Mouse (Mus musculus): Measurements from ENCODE around the gene Gpr35. TPM values are rescaled to one million over a fixed set of nuclear protein-coding genes. Genes with fewer than 3 reads are reported as not detected.

Gene Gpr35
- polyA plus RNA-seq, 1 experiment = 0.21 TPM

DNA sequence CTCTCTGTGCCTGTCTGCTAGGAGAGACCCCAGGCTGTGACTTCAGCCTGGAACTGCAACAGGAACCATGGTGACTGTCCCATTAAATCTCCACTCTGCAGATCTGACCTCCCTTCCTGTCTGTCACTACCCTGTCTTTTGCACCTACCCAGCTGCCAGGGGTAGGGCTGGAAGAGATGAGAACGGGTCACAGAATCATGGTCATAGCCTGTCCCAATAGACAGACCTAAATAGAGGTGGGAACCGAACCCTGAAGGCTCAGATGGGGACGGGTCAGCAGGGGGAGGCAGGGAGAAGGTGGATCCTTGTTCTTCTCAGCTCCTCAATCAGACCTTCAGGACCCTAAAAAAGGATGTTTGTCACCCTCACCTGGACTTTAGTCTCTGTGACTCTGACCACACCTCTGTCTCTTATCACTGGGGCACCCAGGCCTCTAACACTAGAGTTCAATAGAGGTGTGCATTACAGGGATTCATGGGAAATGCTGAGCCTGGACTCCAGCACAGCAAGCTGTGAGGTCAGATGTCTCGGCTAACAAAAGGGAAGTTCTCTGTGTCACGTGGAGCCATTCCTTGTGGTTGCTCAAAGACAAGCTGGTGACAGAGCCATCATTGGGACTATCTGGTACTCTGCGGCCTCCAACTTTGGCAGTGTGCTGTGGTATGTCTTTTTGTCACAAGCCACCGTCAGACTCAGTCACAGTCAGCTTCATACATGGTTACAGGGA lies 30.0 kb upstream of the Gpr35 start:
- Histone ChIP-seq H3K27ac (ENCODE audit: insufficient read depth, low read length) (no peak overlapping the region), H3K4me1 (ENCODE audit: control insufficient read depth, insufficient read depth, low read length) (no peaks in the 10 kb centered on the region), H3K4me3 (ENCODE audit: insufficient read depth, low read length) (no peak overlapping the region)
- TF ChIP-seq POLR2A (IDR thresholded peaks at IDR 0.05; ENCODE audit: extremely low read depth, insufficient read depth, low read length) (no peak), CTCF (IDR thresholded peaks at IDR 0.05; ENCODE audit: extremely low read depth, insufficient read depth, low read length) (no peak)

DNA sequence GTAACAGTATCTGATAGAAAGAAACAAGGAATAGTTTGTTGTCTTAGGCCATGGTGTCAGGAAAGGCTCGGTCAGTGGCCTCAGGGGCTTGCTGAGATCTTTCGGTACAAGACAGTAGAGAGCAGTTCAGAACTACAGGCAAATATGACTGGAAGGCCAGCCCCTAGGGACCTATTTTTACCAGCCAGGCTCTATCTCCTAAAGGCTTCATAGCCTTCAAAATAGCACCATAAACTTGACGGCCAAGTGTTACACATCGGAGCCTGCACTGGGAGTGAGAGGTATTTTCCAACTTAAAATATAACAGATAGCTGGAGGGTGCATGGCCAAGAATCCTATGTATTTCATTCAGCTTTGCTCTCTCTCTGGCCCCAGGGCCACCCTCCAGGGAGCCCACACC lies 29.2 kb upstream of the Gpr35 start:
- Histone ChIP-seq H3K4me1 (ENCODE audit: control insufficient read depth, insufficient read depth, low read length) (no peaks in the 10 kb centered on the region), H3K27ac (ENCODE audit: insufficient read depth, low read length) (no peak overlapping the region), H3K4me3 (ENCODE audit: insufficient read depth, low read length) (no peak overlapping the region)
- no peak for TF ChIP-seq CTCF (IDR thresholded peaks at IDR 0.05; ENCODE audit: extremely low read depth, insufficient read depth, low read length)
- TF ChIP-seq POLR2A (IDR thresholded peaks at IDR 0.05; ENCODE audit: extremely low read depth, insufficient read depth, low read length) = no peak

DNA sequence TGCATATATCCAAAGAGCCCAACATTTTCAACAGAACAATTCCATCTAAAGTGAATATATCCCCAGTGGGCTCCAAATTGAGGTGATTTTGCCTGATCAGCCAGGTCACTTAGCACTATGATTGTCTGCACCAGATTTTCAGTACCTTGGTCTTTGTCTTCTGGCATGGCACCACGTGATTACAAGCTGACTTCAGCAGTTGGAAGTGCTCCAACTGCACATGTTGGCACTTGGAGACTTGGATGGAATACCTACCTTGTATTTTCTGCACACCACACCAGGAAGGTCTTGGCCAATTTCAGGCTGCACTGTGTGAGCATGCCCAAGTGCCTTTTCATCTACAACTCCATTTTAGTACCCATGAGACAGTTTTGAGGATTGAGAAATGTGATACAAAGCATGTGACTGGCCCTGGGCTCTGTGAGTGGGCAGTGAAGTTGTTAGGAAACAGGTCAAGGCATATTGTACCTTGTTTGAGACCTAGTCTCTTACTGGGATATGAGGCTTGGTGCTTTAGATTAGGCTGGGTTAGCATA lies 20.4 kb upstream of the Gpr35 start:
- TF ChIP-seq POLR2A (IDR thresholded peaks at IDR 0.05; ENCODE audit: extremely low read depth, insufficient read depth, low read length) = no peak
- no peak for TF ChIP-seq CTCF (IDR thresholded peaks at IDR 0.05; ENCODE audit: extremely low read depth, insufficient read depth, low read length)

DNA sequence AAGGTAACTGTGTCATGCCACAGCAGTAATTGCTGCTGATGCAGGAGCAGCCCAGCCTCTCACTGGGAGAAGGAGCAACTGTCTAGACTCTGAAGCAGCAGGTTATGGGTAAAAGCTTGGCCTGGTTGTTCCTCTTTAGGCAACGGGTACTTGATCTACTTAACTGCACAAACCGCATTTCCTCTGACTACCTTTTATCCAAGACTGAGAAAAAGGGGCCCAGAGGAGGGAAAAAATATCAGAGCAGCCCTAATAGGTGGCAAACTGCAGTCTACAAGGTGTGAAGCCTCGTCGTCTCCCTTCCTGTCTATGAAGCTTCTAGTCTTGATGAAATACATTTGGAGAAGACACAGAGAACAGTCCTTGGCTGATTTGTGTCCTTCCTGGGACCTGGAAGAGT lies 17.1 kb upstream of the Gpr35 start:
- Histone ChIP-seq H3K4me1 (ENCODE audit: control insufficient read depth, insufficient read depth, low read length) (peaks cover 2% of the 10 kb centered on the region; the same call in 1 of the 2 replicates), H3K4me3 (ENCODE audit: insufficient read depth, low read length) (peak overlapping the region; percentile 49), H3K27ac (ENCODE audit: insufficient read depth, low read length) (peak overlapping the region; percentile 38)
- TF ChIP-seq CTCF (IDR thresholded peaks at IDR 0.05; ENCODE audit: extremely low read depth, insufficient read depth, low read length) (no peak), POLR2A (IDR thresholded peaks at IDR 0.05; ENCODE audit: extremely low read depth, insufficient read depth, low read length) (no peak)

More for the DNA sequence above, 20.4 kb upstream of the Gpr35 start:
- no peak overlapping the region for H3K27ac ChIP-seq (ENCODE audit: insufficient read depth, low read length)
- no peak overlapping the region for H3K4me3 ChIP-seq (ENCODE audit: insufficient read depth, low read length)
- H3K4me1 ChIP-seq (ENCODE audit: control insufficient read depth, insufficient read depth, low read length) = no peaks in the 10 kb centered on the region

DNA sequence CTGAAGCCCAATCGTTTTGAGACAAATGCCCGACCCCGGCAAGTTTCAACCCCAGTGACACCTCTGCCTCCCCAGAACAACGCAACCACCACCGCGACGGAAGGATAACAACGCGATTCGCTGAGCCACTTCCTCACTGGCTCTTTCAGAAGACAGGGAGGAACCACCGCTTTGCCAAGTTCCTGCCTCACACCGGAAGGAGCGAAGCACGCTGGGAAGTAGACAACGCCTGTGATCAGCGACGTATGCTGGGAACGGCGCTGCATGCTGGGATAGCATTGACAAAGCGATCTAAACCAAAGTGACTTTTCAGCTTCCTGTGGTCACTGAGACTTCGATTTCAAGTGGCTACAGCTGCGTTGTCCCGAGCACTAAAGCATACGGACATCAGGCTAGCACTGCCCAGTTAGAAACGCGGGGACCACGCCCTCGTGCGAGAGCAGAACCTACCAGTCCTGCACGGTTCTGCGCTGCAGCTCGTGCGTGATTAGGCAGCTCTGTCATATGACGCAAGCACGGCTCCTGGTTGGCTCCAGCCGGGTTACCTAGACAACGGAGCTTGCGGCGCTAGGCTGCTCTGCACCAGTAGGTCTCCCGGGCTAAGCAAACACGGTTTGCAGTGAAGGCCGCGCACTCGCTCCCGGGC lies 16.4 kb upstream of the Gpr35 start, which contains the start of gene Capn10:
Capn10 (plus strand) TSS at position 195 of the 646 bp plus-strand sequence.
- H3K27ac ChIP-seq (ENCODE audit: insufficient read depth, low read length) = peak within 1 kb of the TSS; percentile 75
- peaks cover 2% of the 10 kb centered on the region; the same call in 1 of the 2 replicates for H3K4me1 ChIP-seq (ENCODE audit: control insufficient read depth, insufficient read depth, low read length)
- TF ChIP-seq POLR2A (IDR thresholded peaks at IDR 0.05; ENCODE audit: extremely low read depth, insufficient read depth, low read length) = peak; percentile 90
- no peak for TF ChIP-seq CTCF (IDR thresholded peaks at IDR 0.05; ENCODE audit: extremely low read depth, insufficient read depth, low read length)
- H3K4me3 ChIP-seq (ENCODE audit: insufficient read depth, low read length) = peak within 1 kb of the TSS; percentile 49

DNA sequence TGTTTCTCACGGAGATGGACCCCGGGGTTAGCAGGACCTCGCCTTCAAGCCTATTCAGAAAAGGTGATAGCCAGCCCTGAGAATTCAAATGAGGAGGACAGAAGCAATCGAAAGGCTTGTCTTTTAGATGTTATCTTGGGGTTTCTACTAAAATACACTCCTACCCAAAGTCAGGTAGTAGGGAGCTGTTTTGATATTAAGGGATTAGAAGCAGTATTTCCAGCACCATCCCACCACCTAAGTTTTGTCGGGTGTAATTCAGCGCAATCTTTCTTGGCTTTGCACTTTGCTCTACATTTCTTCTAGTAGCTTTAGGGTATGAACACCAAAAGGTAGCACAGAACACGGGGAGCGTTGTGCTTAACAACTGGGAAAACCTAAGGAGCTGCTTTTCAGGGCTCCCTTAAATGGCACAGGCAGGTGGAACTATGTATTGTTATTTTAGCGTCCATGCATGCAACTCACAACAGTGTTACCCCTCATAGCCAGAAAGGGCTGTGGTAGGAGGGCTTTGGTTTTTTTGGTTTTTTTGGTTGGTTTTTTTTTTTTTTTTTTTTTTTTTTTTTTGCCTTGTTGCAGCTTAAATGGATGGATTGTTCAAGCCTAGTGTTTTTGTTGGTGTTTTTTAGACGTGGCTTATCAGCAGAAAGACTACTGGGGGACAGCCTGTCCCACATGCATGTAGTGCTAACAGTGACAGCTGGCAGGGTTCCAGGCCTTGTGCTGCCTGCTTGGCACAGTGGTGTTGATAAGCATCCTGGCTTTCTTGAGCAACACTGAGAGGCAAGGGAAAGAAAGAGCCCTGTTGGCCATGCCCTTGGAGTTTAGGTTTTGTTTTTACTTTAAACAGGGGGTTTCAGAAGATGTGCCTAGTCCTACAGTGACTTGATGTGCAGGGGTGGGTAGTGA lies 15.4 kb upstream of the Gpr35 start:
- TF ChIP-seq POLR2A (IDR thresholded peaks at IDR 0.05; ENCODE audit: extremely low read depth, insufficient read depth, low read length) = no peak
- peaks cover 2% of the 10 kb centered on the region; the same call in 1 of the 2 replicates for H3K4me1 ChIP-seq (ENCODE audit: control insufficient read depth, insufficient read depth, low read length)
- H3K27ac ChIP-seq (ENCODE audit: insufficient read depth, low read length) = 0 out of 2 replicates have a peak overlapping the region, but pooled peaks have one; percentile 9
- H3K4me3 ChIP-seq (ENCODE audit: insufficient read depth, low read length) = peak overlapping the region; percentile 49

DNA sequence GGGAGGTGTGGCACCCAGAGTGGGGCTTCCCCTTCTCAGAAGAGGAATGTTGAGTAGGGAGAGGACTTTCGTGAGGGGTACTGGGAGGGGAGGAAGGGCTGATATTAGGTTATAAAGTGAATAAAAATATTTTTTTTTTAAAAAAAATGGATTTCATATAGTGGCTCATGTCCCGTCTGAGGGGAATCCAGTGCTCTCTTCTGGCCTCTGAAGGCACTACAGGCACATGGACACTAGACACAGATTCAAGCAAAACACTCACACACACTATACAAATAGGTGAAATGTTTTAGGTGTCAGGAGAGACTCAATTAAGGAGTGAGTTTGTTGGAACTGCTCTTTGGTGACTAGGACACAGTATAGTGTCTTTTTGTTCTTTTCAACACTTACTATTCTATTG lies 14.7 kb upstream of the Gpr35 start:
- no peak for TF ChIP-seq CTCF (IDR thresholded peaks at IDR 0.05; ENCODE audit: extremely low read depth, insufficient read depth, low read length)
- TF ChIP-seq POLR2A (IDR thresholded peaks at IDR 0.05; ENCODE audit: extremely low read depth, insufficient read depth, low read length) = no peak
- Histone ChIP-seq H3K4me1 (ENCODE audit: control insufficient read depth, insufficient read depth, low read length) (peaks cover 2% of the 10 kb centered on the region; the same call in 1 of the 2 replicates), H3K4me3 (ENCODE audit: insufficient read depth, low read length) (peak overlapping the region; percentile 49; the same call in 1 of the 2 replicates), H3K27ac (ENCODE audit: insufficient read depth, low read length) (no peak overlapping the region)

DNA sequence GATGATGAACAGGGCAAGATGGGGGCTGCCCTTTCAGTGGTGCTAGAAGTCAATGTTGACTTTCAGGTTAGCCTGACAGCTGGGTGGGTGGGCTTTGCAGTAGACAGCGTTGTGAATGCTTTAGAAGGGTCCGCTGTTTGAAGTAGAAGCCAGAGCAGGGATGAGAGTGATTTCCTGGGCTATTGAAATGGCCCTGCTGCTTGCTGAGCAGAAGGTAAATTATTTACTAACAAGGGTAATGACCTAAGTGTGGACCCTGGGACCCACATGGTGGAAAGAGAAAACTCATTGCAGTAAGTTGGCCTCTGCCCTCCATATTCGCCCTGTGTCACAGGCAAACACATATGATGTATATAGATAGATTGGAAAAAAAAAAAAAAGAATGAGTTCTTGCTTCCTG lies 14.2 kb upstream of the Gpr35 start:
- peaks cover 2% of the 10 kb centered on the region; the same call in 1 of the 2 replicates for H3K4me1 ChIP-seq (ENCODE audit: control insufficient read depth, insufficient read depth, low read length)
- no peak overlapping the region for H3K27ac ChIP-seq (ENCODE audit: insufficient read depth, low read length)
- TF ChIP-seq POLR2A (IDR thresholded peaks at IDR 0.05; ENCODE audit: extremely low read depth, insufficient read depth, low read length) (no peak), CTCF (IDR thresholded peaks at IDR 0.05; ENCODE audit: extremely low read depth, insufficient read depth, low read length) (no peak)
- H3K4me3 ChIP-seq (ENCODE audit: insufficient read depth, low read length) = no peak overlapping the region

DNA sequence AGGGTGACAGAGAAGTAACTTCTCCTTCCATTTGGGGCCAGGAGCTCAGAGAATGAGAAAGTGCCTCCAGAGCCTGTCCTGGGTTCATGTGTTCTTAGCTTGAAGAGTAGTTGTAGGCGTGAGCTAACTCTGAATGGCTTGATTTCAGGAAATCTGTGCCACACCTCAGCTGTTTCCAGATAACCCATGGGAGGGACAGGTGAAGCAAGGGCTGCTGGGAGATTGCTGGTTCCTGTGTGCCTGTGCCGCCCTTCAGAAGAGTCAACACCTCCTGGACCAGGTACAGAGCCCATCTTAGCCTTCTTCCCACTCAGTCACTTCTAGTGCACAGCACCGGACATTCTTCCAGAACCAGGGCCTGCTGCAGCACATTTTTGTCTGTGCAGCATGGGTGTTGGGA lies 12.9 kb upstream of the Gpr35 start:
- Histone ChIP-seq H3K27ac (ENCODE audit: insufficient read depth, low read length) (no peak overlapping the region), H3K4me3 (ENCODE audit: insufficient read depth, low read length) (no peak overlapping the region), H3K4me1 (ENCODE audit: control insufficient read depth, insufficient read depth, low read length) (peaks cover 2% of the 10 kb centered on the region; the same call in 1 of the 2 replicates)
- TF ChIP-seq POLR2A (IDR thresholded peaks at IDR 0.05; ENCODE audit: extremely low read depth, insufficient read depth, low read length) = no peak
- no peak for TF ChIP-seq CTCF (IDR thresholded peaks at IDR 0.05; ENCODE audit: extremely low read depth, insufficient read depth, low read length)

Data from cortical plate, adult 2 months (tissue).